Mouse (Mus musculus): ENCODE measurements around the gene Gm6358.
"Not testable (repeated sequence)": the region's sequence is repeated elsewhere in the genome, so short reads cannot be mapped to it uniquely, and the experiment has no call there.

Gm6358 gene

DNA sequence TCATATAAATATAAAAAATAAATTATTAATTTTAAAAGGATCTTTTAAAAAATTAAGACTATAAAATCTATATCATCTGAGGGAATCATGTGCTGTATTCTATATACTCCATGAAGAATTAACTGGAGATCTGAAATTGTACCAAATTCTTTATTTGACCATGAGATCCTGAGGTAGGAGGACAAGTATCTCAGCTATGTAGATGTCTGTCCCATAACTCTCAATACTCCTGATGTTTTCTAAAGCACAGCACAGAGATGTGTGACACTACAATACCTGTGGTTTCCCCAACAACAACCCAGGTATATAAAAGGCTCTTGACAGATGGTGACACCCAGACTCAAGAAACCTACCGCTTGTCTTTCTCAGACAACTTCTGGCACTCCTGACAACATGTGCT lies at the start of gene Gm6358:
Gm6358 (plus strand) TSS at position 301 of the 400 bp plus-strand sequence.
- no peak for DNase-seq (ENCODE audit: low read depth, low spot score)

DNA sequence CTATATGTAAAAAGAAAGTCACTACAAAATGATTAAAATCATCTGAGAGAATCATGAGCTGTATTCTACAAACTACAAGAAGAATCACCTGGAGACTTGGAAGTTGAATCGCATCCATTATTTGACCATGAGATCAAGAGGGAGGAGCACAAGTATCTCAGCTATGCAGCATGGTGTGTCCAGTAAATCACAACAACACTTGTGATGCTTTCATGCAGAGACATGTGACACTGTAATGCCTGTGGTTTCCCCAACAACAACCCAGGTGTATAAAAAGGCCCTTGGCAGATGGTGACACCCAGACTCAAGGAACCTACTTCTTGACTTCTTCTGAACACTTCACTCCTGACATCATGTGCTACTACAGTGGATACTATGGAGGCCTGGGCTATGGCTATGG lies 10.1 kb downstream of the Gm6358 start, which contains the start of gene Gm10061:
Gm10061 (plus strand) TSS at position 301 of the 400 bp plus-strand sequence.
- DNase-seq (ENCODE audit: low read depth, low spot score), result no peak

- DNase-seq (ENCODE audit: low read depth, low spot score), result no peak
These were observed 17.0 kb downstream of the Gm6358 start, which contains the start of gene Gm9789 for GRCm38 (mm10) chr16:89157652-89158051. Gene Gm9789 (plus strand): TSS chr16:89157952.

GRCm38 (mm10) chr16:89169190-89169589 lies 28.5 kb downstream of the Gm6358 start, which contains the start of gene Gm7735:
Gene Gm7735 (plus strand): TSS chr16:89169490.
- not testable (repeated sequence) for DNase-seq (ENCODE audit: low read depth, low spot score)

DNA sequence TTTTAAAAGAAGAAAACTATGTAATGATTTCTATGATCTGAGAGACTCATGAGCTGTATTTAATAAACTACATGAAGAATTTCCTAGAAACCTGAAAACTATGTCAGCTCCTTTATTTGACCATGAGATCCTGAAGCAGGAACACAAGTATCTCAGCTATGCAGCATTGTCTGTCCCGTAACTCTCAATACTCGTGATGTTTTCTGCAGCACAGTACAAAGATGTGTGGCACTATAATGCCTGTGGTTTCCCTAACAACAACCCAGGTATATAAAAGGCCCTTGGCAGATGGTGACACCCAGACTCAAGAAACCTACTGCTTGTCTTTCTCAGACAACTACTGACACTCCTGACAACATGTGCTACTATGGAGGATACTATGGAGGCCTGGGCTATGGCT lies 33.8 kb downstream of the Gm6358 start, which contains the start of gene 1110057P08Rik:
1110057P08Rik (plus strand) TSS at position 301 of the 400 bp plus-strand sequence.
- DNase-seq (ENCODE audit: low read depth, low spot score), result no peak

- no peak for DNase-seq (ENCODE audit: low read depth, low spot score)
These were observed 48.0 kb downstream of the Gm6358 start for GRCm38 (mm10) chr16:89188621-89189020.
